Mouse (Mus musculus): Measurements from ENCODE around the gene Lmf1. TPM values are rescaled to one million over a fixed set of nuclear protein-coding genes. Genes with fewer than 3 reads are reported as not detected.

Lmf1 gene
- 28.9 and 29.0 TPM in 2 replicates for polyA plus RNA-seq (2016; fragmentation: Nextera tagmentation; extraction: Ambion mirVana)

GRCm38 (mm10) chr17:25578920-25579319 lies at the start of gene Lmf1:
TSS of gene Lmf1 (plus strand) at chr17:25579085.
- H3K4me1 ChIP-seq, result peaks cover 57% of the 10 kb centered on the region
- peaks cover 53% of the 10 kb centered on the region for H3K27me3 ChIP-seq (ENCODE audit: low read depth, poor library complexity, severe bottlenecking)
- H3K9me3 ChIP-seq (replicated peaks), result no peaks in the 10 kb centered on the region
- peak within 1 kb of the TSS; percentile 94 for H3K27ac ChIP-seq
- peak within 1 kb of the TSS; percentile 76 for H3K4me3 ChIP-seq
- peaks cover 6% of the 10 kb centered on the region; the same call in 1 of the 2 replicates for H3K36me3 ChIP-seq
- peak; percentile 94 for DNase-seq (ENCODE audit: low spot score)
- WGBS, result under 1% methylated on average over 31 of the region's 31 CpGs

DNA sequence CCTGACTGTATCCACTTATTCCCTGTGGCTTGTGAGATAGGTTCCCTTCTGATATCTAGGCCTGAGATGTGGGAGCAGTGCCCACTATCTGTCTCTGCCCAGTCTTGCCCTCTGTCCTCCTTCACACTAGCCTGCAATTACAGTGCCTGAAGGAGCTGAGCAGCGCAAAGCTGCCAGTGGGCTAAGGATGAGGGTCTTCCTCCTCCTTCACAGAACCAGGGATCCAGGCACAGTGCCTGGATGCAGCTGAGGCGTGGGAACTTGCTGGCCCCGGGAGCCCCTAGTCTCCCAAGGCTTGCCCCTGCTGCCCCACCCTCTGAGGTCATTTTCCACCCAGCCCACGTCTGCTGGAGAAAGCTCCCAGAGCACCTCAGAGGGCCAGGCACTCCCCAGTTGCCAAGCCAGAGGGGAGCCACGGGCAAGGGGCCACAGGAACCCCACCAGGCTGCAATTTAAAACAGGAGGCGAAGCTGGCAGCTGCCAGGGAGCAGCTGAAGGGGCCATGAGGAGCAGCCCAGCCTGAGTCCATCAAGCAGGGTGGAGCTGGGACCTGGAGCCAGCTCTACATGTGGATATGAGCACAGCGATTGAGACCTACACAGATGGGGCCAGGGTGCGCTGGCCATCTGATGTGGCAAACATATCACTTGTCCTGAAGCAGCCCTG lies 48.4 kb upstream of the Lmf1 start:
- H3K27ac ChIP-seq, result 0 out of 2 replicates have a peak overlapping the region, but pooled peaks have one; percentile 23
- H3K4me3 ChIP-seq, result no peak overlapping the region
- H3K27me3 ChIP-seq (ENCODE audit: low read depth, poor library complexity, severe bottlenecking), result peaks cover 11% of the 10 kb centered on the region; the same call in 1 of the 2 replicates
- no peaks in the 10 kb centered on the region for H3K36me3 ChIP-seq
- WGBS, result 66% methylated on average over 8 of the region's 8 CpGs
- no peaks in the 10 kb centered on the region for H3K9me3 ChIP-seq (replicated peaks)
- no peak for DNase-seq (ENCODE audit: low spot score)
- 0 out of 2 replicates have a peak, but pooled peaks cover 4% of the 10 kb centered on the region for H3K4me1 ChIP-seq

DNA sequence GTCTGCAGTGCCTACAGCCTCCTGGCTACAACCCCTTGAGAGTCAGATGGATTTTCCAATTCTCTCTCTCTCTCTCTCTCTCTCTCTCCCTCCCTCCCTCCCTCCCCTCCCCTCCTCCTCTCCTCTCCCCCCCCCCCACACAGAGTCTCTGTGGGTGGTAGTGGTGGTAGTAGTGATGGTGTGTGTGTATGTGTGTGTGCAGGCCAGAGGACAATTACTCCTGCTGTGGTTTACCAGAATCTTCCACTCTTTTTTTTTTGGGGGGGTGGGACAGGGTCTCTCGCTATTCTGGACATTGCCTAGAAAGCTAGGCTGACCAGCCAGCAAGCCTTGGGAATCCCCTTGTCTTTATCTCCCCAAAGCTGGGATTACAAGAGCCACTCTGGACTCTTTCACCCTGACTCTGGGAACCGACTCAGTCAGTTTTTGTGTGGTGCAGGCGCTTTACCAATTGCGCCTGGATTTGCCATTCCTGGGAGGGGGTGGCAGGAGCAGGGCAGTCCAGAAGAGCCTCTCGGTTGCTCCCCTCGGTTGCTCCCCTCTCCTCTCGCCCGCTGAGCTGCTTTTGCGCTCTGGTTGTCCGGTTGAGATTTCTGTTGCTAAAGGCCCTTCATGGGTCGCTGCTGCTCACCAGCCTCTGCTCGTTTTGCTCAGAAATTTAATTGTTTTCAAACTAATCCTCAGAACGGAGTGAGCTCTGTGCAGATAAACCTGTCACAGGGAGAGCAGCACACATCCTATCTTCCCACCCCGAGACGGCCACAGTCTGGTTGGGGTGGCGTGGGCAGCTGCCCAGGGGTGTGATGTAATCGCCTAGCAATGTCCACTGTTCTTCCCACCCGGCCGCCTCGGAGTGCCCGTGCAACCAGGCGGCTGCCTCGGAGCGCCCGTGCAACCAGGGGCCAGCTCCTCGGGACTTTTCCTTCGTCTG lies 39.7 kb upstream of the Lmf1 start:
- no peak for DNase-seq (ENCODE audit: low spot score)
- Histone ChIP-seq H3K27me3 (ENCODE audit: low read depth, poor library complexity, severe bottlenecking) (0 out of 2 replicates have a peak, but pooled peaks cover 8% of the 10 kb centered on the region), H3K27ac (peak overlapping the region; percentile 42; the same call in 1 of the 2 replicates), H3K4me1 (peaks cover 11% of the 10 kb centered on the region), H3K9me3 (replicated peaks) (no peaks in the 10 kb centered on the region), H3K36me3 (no peaks in the 10 kb centered on the region), H3K4me3 (no peak overlapping the region)
- WGBS, result 67% methylated on average over 27 of the region's 27 CpGs

- H3K36me3 ChIP-seq, result no peaks in the 10 kb centered on the region
- no peak for DNase-seq (ENCODE audit: low spot score)
- H3K4me1 ChIP-seq, result peaks cover 11% of the 10 kb centered on the region
- 83% methylated on average over 5 of the region's 5 CpGs for WGBS
- H3K9me3 ChIP-seq (replicated peaks), result no peaks in the 10 kb centered on the region
- no peak overlapping the region for H3K4me3 ChIP-seq
- no peak overlapping the region for H3K27ac ChIP-seq
- 0 out of 2 replicates have a peak, but pooled peaks cover 8% of the 10 kb centered on the region for H3K27me3 ChIP-seq (ENCODE audit: low read depth, poor library complexity, severe bottlenecking)
Measured at GRCm38 (mm10) chr17:25540731-25541130, 38.2 kb upstream of the Lmf1 start.

- WGBS, result 94% methylated on average over 4 of the region's 4 CpGs
- no peak for DNase-seq (ENCODE audit: low spot score)
- Histone ChIP-seq H3K27ac (no peak overlapping the region), H3K36me3 (no peaks in the 10 kb centered on the region), H3K9me3 (replicated peaks) (no peaks in the 10 kb centered on the region), H3K27me3 (ENCODE audit: low read depth, poor library complexity, severe bottlenecking) (0 out of 2 replicates have a peak, but pooled peaks cover 8% of the 10 kb centered on the region), H3K4me1 (peaks cover 12% of the 10 kb centered on the region), H3K4me3 (no peak overlapping the region)
Measured at GRCm38 (mm10) chr17:25541768-25542167, 37.1 kb upstream of the Lmf1 start.

GRCm38 (mm10) chr17:25547026-25547425 lies 31.9 kb upstream of the Lmf1 start:
- no peaks in the 10 kb centered on the region for H3K9me3 ChIP-seq (replicated peaks)
- H3K4me1 ChIP-seq, result peaks cover 5% of the 10 kb centered on the region
- no peaks in the 10 kb centered on the region for H3K36me3 ChIP-seq
- no peak for DNase-seq (ENCODE audit: low spot score)
- no peak overlapping the region for H3K4me3 ChIP-seq
- H3K27ac ChIP-seq, result no peak overlapping the region
- 42% methylated on average over 3 of the region's 3 CpGs for WGBS
- no peaks in the 10 kb centered on the region for H3K27me3 ChIP-seq (ENCODE audit: low read depth, poor library complexity, severe bottlenecking)

GRCm38 (mm10) chr17:25550020-25550419 lies 28.9 kb upstream of the Lmf1 start:
- no peaks in the 10 kb centered on the region for H3K9me3 ChIP-seq (replicated peaks)
- 0 out of 2 replicates have a peak overlapping the region, but pooled peaks have one; percentile 4 for H3K27ac ChIP-seq
- DNase-seq (ENCODE audit: low spot score), result no peak
- H3K4me3 ChIP-seq, result no peak overlapping the region
- H3K4me1 ChIP-seq, result peaks cover 13% of the 10 kb centered on the region
- WGBS, result 90% methylated on average over 5 of the region's 5 CpGs
- no peaks in the 10 kb centered on the region for H3K36me3 ChIP-seq
- H3K27me3 ChIP-seq (ENCODE audit: low read depth, poor library complexity, severe bottlenecking), result no peaks in the 10 kb centered on the region

DNA sequence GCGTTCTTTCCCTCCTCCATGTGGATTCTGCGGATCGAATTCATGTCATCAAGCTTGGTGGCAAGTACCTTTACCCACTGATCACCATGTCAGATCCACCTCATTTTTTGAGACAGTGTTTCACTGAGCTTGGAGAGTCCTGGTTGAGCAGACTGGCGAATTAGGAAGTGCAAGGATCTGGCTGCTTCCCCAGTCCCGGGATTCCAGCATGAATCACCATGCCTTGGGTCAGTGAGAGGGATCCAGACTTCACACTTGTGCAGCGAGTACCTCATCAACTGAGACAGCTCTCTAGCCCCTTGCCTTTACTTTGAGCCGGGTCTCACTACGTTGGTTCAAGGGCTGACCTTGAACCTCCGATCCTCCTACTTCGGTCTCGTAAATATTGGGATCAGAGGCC lies 27.6 kb upstream of the Lmf1 start:
- 91% methylated on average over 11 of the region's 11 CpGs for WGBS
- H3K4me3 ChIP-seq, result no peak overlapping the region
- no peaks in the 10 kb centered on the region for H3K27me3 ChIP-seq (ENCODE audit: low read depth, poor library complexity, severe bottlenecking)
- H3K9me3 ChIP-seq (replicated peaks), result no peaks in the 10 kb centered on the region
- peaks cover 26% of the 10 kb centered on the region for H3K4me1 ChIP-seq
- DNase-seq (ENCODE audit: low spot score), result no peak
- no peak overlapping the region for H3K27ac ChIP-seq
- no peaks in the 10 kb centered on the region for H3K36me3 ChIP-seq

DNA sequence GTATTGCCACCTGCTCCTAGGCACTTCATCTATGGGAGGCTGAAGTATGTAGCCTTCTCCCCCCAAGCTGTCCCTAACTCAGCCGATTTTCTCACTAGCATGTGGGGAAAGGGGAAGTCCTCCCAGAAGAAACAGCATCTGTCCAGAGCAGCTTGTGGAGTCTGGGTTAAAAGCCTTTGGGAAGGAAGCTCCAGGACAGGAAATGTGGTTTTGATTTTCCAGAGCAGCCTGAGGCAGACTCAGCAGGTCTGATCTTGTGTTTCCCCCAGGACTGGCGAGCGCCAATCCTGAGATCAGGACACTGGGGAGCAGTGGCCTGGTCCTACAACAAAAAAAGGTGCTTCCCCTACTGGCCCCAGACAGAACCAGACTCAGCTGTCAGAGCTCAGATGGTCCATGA lies 23.7 kb upstream of the Lmf1 start:
- H3K4me1 ChIP-seq, result peaks cover 38% of the 10 kb centered on the region
- H3K27ac ChIP-seq, result peak overlapping the region; percentile 84
- no peaks in the 10 kb centered on the region for H3K9me3 ChIP-seq (replicated peaks)
- WGBS, result 11% methylated on average over 3 of the region's 3 CpGs
- H3K36me3 ChIP-seq, result no peaks in the 10 kb centered on the region
- peak; percentile 79 for DNase-seq (ENCODE audit: low spot score)
- 0 out of 2 replicates have a peak, but pooled peaks cover 5% of the 10 kb centered on the region for H3K27me3 ChIP-seq (ENCODE audit: low read depth, poor library complexity, severe bottlenecking)
- no peak overlapping the region for H3K4me3 ChIP-seq

DNA sequence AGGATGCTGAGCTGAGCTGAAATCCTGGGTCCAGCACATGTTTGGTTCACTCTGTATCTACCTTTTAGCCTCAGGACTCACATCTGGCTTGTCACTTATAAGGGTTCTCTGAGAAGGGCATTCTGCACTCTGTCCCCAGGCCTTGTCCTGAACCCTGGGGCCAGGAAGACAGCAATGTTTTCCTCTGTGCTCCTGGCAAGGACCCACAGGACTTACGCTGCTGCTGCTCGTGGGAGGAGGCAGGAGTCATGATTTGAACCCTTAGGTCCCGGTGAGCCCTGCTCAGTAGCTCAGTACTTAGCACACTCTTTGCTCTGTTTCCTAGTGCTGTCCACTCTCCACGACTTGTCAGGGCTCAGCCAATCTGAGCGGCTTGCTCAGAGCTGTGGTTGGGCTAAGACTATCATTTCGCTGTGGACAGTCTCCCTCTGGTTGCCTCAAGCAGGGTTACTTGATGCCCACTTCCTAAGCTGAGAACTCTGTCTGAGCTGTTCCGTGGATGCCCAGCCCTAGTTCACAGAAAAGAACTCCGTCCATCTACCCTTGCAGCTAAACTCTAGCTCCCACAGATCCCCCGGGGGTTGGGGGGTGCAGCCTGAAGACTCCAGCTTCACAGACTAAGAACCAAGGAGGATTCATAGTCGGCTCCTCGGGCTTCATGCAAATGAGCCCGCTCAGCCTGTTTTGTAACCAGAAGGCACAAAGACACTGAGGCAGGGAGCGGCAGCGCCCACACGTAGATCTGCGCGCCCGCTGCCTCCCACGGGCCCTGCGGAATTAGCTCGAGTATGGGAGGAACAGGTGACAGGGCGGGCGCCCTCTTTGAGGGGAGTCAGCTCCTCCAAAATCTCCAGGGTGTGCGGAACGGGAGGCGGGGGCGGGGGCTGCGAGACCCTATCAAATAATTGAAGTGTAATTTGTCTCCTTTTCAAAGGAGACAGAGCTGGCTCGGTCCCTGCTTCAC lies 22.9 kb upstream of the Lmf1 start:
- 5% methylated on average over 29 of the region's 29 CpGs for WGBS
- Histone ChIP-seq H3K27me3 (ENCODE audit: low read depth, poor library complexity, severe bottlenecking) (peaks cover 10% of the 10 kb centered on the region; the same call in 1 of the 2 replicates), H3K36me3 (no peaks in the 10 kb centered on the region), H3K4me1 (peaks cover 45% of the 10 kb centered on the region), H3K27ac (peak overlapping the region; percentile 84), H3K9me3 (replicated peaks) (no peaks in the 10 kb centered on the region), H3K4me3 (peak overlapping the region; percentile 49)
- DNase-seq (ENCODE audit: low spot score), result peak; percentile 56

GRCm38 (mm10) chr17:25556630-25557354 lies 22.1 kb upstream of the Lmf1 start:
- Histone ChIP-seq H3K27ac (peak overlapping the region; percentile 84), H3K9me3 (replicated peaks) (no peaks in the 10 kb centered on the region), H3K27me3 (ENCODE audit: low read depth, poor library complexity, severe bottlenecking) (peaks cover 10% of the 10 kb centered on the region; the same call in 1 of the 2 replicates), H3K4me1 (peaks cover 53% of the 10 kb centered on the region), H3K36me3 (no peaks in the 10 kb centered on the region), H3K4me3 (peak overlapping the region; percentile 49)
- DNase-seq (ENCODE audit: low spot score), result peak; percentile 76
- 12% methylated on average over 21 of the region's 21 CpGs for WGBS

Data from limb, embryonic 10.5 days (tissue).